Mouse (Mus musculus): Measurements from ENCODE around the gene Wfdc17.

- TF ChIP-seq GATA1 (IDR thresholded peaks at IDR 0.05; ENCODE audit: borderline replicate concordance, low read length) (no peak), FLI1 (IDR thresholded peaks at IDR 0.05; ENCODE audit: low read length) (no peak)
Measured at GRCm38 (mm10) chr11:83731116-83731515, 27.3 kb downstream of the Wfdc17 start.

All from megakaryocyte, embryonic 14.5 days (primary cell).